Comparison of ENCODE assay signal across 29 mouse cellular contexts in the genomic region with DNA sequence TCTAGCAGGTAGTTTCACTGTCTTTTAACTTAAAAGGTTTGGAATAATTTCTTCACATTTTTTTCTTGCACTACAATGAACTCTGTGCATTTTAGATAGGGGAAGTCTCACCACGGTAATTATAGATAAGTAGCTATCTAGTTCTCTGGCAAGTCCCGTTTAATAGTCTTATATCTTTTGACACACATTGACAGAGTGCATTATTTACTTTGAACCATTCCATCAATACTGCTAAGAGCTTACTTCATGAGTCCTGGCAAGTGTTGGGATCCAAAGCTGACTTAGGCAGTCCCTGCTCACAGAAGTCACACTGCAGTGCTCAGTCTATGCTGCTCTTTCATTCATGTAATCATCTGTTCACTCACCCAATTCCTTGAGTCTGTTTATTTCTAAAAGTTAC.
DNase-seq lines count a peak whose midpoint lies in the region; ATAC-seq and TF ChIP-seq lines count a peak whose summit lies in the region.
"Had no signal": no experiment of that assay in that cellular context is flagged by ENCODE, and none has a peak within 500 bp of the region (broad histone marks: within the 10 kb centered on the region; RNA-seq: fewer than 3 reads in every experiment).

No protein-coding gene starts in this region.

- H3K4me2 ChIP-seq in intestine, embryonic 15.5 days (replicated peaks) = no peak overlapping the region
- no peak overlapping the region for H3K4me2 ChIP-seq in intestine, postnatal 0 days (replicated peaks; ENCODE audit: low read depth)
- H3K4me2 ChIP-seq in liver, embryonic 14.5 days (ENCODE audit: low read depth) = no peak overlapping the region
- H3K4me2 ChIP-seq: embryonic facial prominence, embryonic 13.5 days; forebrain, embryonic 12.5 days; heart, embryonic 13.5 days; hindbrain, embryonic 14.5 days; lung, embryonic 15.5 days; neural tube, embryonic 12.5 days had no signal

- no peaks in the 10 kb centered on the region for H3K36me3 ChIP-seq in intestine, embryonic 15.5 days
- no peaks in the 10 kb centered on the region for H3K36me3 ChIP-seq in intestine, postnatal 0 days (ENCODE audit: control insufficient read depth, insufficient read depth)
- H3K36me3 ChIP-seq in liver, embryonic 14.5 days (replicated peaks; ENCODE audit: control insufficient read depth, insufficient read depth, low read depth) = no peaks in the 10 kb centered on the region
- no peaks in the 10 kb centered on the region for H3K36me3 ChIP-seq in heart, adult 2 months (ENCODE audit: control insufficient read depth, insufficient read depth, low read length)
- H3K36me3 ChIP-seq: embryonic facial prominence, embryonic 13.5 days; forebrain, embryonic 12.5 days; heart, embryonic 13.5 days; lung, embryonic 15.5 days; neural tube, embryonic 12.5 days had no signal

- no peak overlapping the region for H3K9ac ChIP-seq in intestine, embryonic 15.5 days
- H3K9ac ChIP-seq in intestine, postnatal 0 days (ENCODE audit: low read depth, low read length) = no peak overlapping the region
- no peak overlapping the region for H3K9ac ChIP-seq in liver, embryonic 14.5 days (replicated peaks)
- H3K9ac ChIP-seq in heart, adult 2 months (ENCODE audit: low read depth, low read length) = no peak overlapping the region
- H3K9ac ChIP-seq: embryonic facial prominence, embryonic 13.5 days; forebrain, embryonic 12.5 days; heart, embryonic 13.5 days; hindbrain, embryonic 14.5 days; lung, embryonic 15.5 days; neural tube, embryonic 12.5 days had no signal

- 0 out of 2 replicates have a peak, but pooled peaks have one; percentile 43 for ATAC-seq in intestine, embryonic 15.5 days
- no peak for ATAC-seq in intestine, postnatal 0 days
- ATAC-seq in erythroblast, adult 5-6 weeks (replicated peaks; ENCODE audit: low FRiP score, poor library complexity, severe bottlenecking) = peak; percentile 79
- ATAC-seq in liver, embryonic 14.5 days (ENCODE audit: insufficient read depth) = peak; percentile 84
- peak; percentile 76 for ATAC-seq in megakaryocyte progenitor cell, adult 5-6 weeks (replicated peaks; ENCODE audit: poor library complexity)

- no peak for TF ChIP-seq POLR2A in heart, adult 2 months (IDR thresholded peaks at IDR 0.05; ENCODE audit: insufficient read depth, low read depth, low read length)

- DNase-seq in liver, embryonic 14.5 days (ENCODE audit: low read depth in 3 of 3, low spot score in 3 of 3) = peak in 1 of 3 experiments; percentile 9
- DNase-seq in testis, postnatal 14 days (ENCODE audit: low spot score) = no peak
- DNase-seq in heart, adult 2 months = no peak
- no peak for DNase-seq in embryo, embryonic 11 days
- DNase-seq: cerebellum, adult 11 months; cerebellum, adult 9-10 months; cerebellum, postnatal 36 days; gastrocnemius, postnatal 14 days; heart, adult 11 months; heart, postnatal 10 days; kidney, adult 8-10 months; kidney, postnatal 4 days; midbrain, embryonic 14.5 days; right cerebral cortex, adult 18-20 months; spleen, adult 18-20 months had no signal

- no peaks in the 10 kb centered on the region for H3K9me3 ChIP-seq in intestine, embryonic 15.5 days
- H3K9me3 ChIP-seq in intestine, postnatal 0 days (ENCODE audit: control insufficient read depth) = no peaks in the 10 kb centered on the region
- H3K9me3 ChIP-seq in liver, embryonic 14.5 days (ENCODE audit: control insufficient read depth, low read length) = no peaks in the 10 kb centered on the region
- H3K9me3 ChIP-seq: embryonic facial prominence, embryonic 13.5 days; forebrain, embryonic 12.5 days; heart, embryonic 13.5 days; lung, embryonic 15.5 days; megakaryocyte, embryonic 14.5 days; neural tube, embryonic 12.5 days had no signal

- WGBS in intestine, embryonic 15.5 days = 65% methylated on average over 2 of the region's 2 CpGs
- 30% methylated on average over 2 of the region's 2 CpGs for WGBS in intestine, postnatal 0 days
- WGBS in liver, embryonic 14.5 days (ENCODE audit: insufficient replicate concordance) = 20% methylated on average over 2 of the region's 2 CpGs
- 28% methylated on average over 2 of the region's 2 CpGs for WGBS in heart, adult 2 months

- H3K79me2 ChIP-seq in heart, adult 2 months (replicated peaks; ENCODE audit: control insufficient read depth, insufficient read depth, low read length) = no peaks in the 10 kb centered on the region

- H3K4me3 ChIP-seq in intestine, embryonic 15.5 days (replicated peaks) = no peak overlapping the region
- no peak overlapping the region for H3K4me3 ChIP-seq in intestine, postnatal 0 days (ENCODE audit: low read depth, low read length)
- no peak overlapping the region for H3K4me3 ChIP-seq in liver, embryonic 14.5 days (ENCODE audit: insufficient read depth in 1 of 2, low read depth in 2 of 2, low read length in 2 of 2)
- H3K4me3 ChIP-seq in heart, adult 2 months = no peak overlapping the region
- H3K4me3 ChIP-seq: embryonic facial prominence, embryonic 13.5 days; erythroblast, embryonic 14.5 days; forebrain, embryonic 12.5 days; heart, embryonic 13.5 days; lung, embryonic 15.5 days; megakaryocyte, embryonic 14.5 days; neural tube, embryonic 12.5 days had no signal

- peak; percentile 66 for TF ChIP-seq EP300 in liver, embryonic 14.5 days (IDR thresholded peaks at IDR 0.05; ENCODE audit: low read depth)
- no peak for TF ChIP-seq EP300 in heart, adult 2 months (IDR thresholded peaks at IDR 0.05; ENCODE audit: insufficient read depth, low read depth, low read length)

- intact Hi-C loops in heart, adult 2 months (cut with DNase I) = loop anchor here (5.0 kb wide), 1 partner anchor 557 kb away; no protein-coding TSS in a partner anchor

- H3K27me3 ChIP-seq in intestine, embryonic 15.5 days (replicated peaks) = no peaks in the 10 kb centered on the region
- no peaks in the 10 kb centered on the region for H3K27me3 ChIP-seq in intestine, postnatal 0 days (replicated peaks; ENCODE audit: control insufficient read depth, insufficient read depth, low read length)
- no peaks in the 10 kb centered on the region for H3K27me3 ChIP-seq in liver, embryonic 14.5 days (ENCODE audit: control insufficient read depth, insufficient read depth, low read length)
- no peaks in the 10 kb centered on the region for H3K27me3 ChIP-seq in heart, adult 2 months (ENCODE audit: control insufficient read depth, insufficient read depth, low read length)
- H3K27me3 ChIP-seq: CH12.LX; embryonic facial prominence, embryonic 13.5 days; forebrain, embryonic 12.5 days; heart, embryonic 13.5 days; lung, embryonic 15.5 days; megakaryocyte, embryonic 14.5 days; neural tube, embryonic 12.5 days had no signal

- H3K27ac ChIP-seq in intestine, embryonic 15.5 days = no peak overlapping the region
- no peak overlapping the region for H3K27ac ChIP-seq in intestine, postnatal 0 days (ENCODE audit: low read depth, low read length)
- no peak overlapping the region for H3K27ac ChIP-seq in liver, embryonic 14.5 days
- no peak overlapping the region for H3K27ac ChIP-seq in heart, adult 2 months
- H3K27ac ChIP-seq: embryonic facial prominence, embryonic 13.5 days; forebrain, embryonic 12.5 days; heart, embryonic 13.5 days; hindbrain, embryonic 14.5 days; kidney, postnatal 0 days; lung, embryonic 15.5 days; neural tube, embryonic 12.5 days had no signal

- H3K4me1 ChIP-seq in intestine, embryonic 15.5 days (replicated peaks) = no peaks in the 10 kb centered on the region
- no peaks in the 10 kb centered on the region for H3K4me1 ChIP-seq in intestine, postnatal 0 days (replicated peaks; ENCODE audit: control insufficient read depth, insufficient read depth, low read length)
- no peaks in the 10 kb centered on the region; a peak in 2 of 4 replicates for H3K4me1 ChIP-seq in liver, embryonic 14.5 days (replicated peaks; ENCODE audit: control insufficient read depth in 2 of 2, insufficient read depth in 2 of 2, low read length in 1 of 2)
- no peaks in the 10 kb centered on the region for H3K4me1 ChIP-seq in heart, adult 2 months (ENCODE audit: control insufficient read depth, insufficient read depth, low read length)
- H3K4me1 ChIP-seq: embryonic facial prominence, embryonic 13.5 days; forebrain, embryonic 12.5 days; heart, embryonic 13.5 days; lung, embryonic 15.5 days; megakaryocyte, embryonic 14.5 days; neural tube, embryonic 12.5 days had no signal

- TF ChIP-seq CTCF in intestine, postnatal 0 days (IDR thresholded peaks at IDR 0.05; ENCODE audit: low read depth) = no peak
- TF ChIP-seq CTCF in liver, embryonic 14.5 days (IDR thresholded peaks at IDR 0.05; ENCODE audit: low read depth) = no peak
- no peak for TF ChIP-seq CTCF in heart, adult 2 months (IDR thresholded peaks at IDR 0.05)
